Mouse (Mus musculus): ENCODE measurements at regions not wholly inside any gene's neighbourhood (a gene's known extent, or its start where the extent isn't known, plus 50 kb on each side); places are given as distances from the start of the nearest gene placed in this dataset.
A peak's percentile ranks its signal among the peaks of the same experiment; 100 is the strongest.

- ATAC-seq (replicated peaks; ENCODE audit: insufficient number of reproducible peaks, low FRiP score, low TSS enrichment, poor library complexity, severe bottlenecking), result no peak
Observed at GRCm38 (mm10) chr17:13574682-13575444, 185.5 kb upstream of the Afdn start.

- ATAC-seq (replicated peaks; ENCODE audit: insufficient number of reproducible peaks, low FRiP score, low TSS enrichment, poor library complexity, severe bottlenecking), result no peak
Observed at GRCm38 (mm10) chr17:13577798-13578197, 182.5 kb upstream of the Afdn start.

- ATAC-seq (replicated peaks; ENCODE audit: insufficient number of reproducible peaks, low FRiP score, low TSS enrichment, poor library complexity, severe bottlenecking), result no peak
Observed at GRCm38 (mm10) chr17:13581214-13581920, 179.0 kb upstream of the Afdn start.

GRCm38 (mm10) chr17:13581995-13582588 lies 178.2 kb upstream of the Afdn start:
- no peak for ATAC-seq (replicated peaks; ENCODE audit: insufficient number of reproducible peaks, low FRiP score, low TSS enrichment, poor library complexity, severe bottlenecking)

- no peak for ATAC-seq (replicated peaks; ENCODE audit: insufficient number of reproducible peaks, low FRiP score, low TSS enrichment, poor library complexity, severe bottlenecking)
Observed at GRCm38 (mm10) chr17:13583475-13584233, 176.7 kb upstream of the Afdn start.

- no peak for ATAC-seq (replicated peaks; ENCODE audit: insufficient number of reproducible peaks, low FRiP score, low TSS enrichment, poor library complexity, severe bottlenecking)
Observed at GRCm38 (mm10) chr17:13584394-13584793, 175.9 kb upstream of the Afdn start.

- ATAC-seq (replicated peaks; ENCODE audit: insufficient number of reproducible peaks, low FRiP score, low TSS enrichment, poor library complexity, severe bottlenecking), result peak; percentile 93
Observed at GRCm38 (mm10) chr17:13590240-13590837, 170.0 kb upstream of the Afdn start.
